Mouse (Mus musculus) forebrain, embryonic 16.5 days (tissue): ENCODE results near the gene Trmu. TPM values are rescaled to one million over a fixed set of nuclear protein-coding genes. Genes with fewer than 3 reads are reported as not detected.

Source experiments
- ATAC-seq: fragments of 200-750 bp; cut with Nextera tagmentation; 2 replicates; pipeline ENCODE4 v1.8.0; 2017; ENCODE audit warnings: mild to moderate bottlenecking, moderate library complexity
- H3K27ac ChIP-seq: fragments of 300-500 bp; sonication (generic); 2 replicates; pipeline ENCODE4 v1.5.1; 2014; ENCODE audit warnings: low read length, control low read depth
- H3K27me3 ChIP-seq: fragments of 300-500 bp; sonication (generic); replicated peaks from 2 replicates; pipeline ENCODE4 v1.6.1; 2014; ENCODE audit warnings: low read length; ENCODE audit not compliant: control insufficient read depth, insufficient read depth
- H3K36me3 ChIP-seq: fragments of 300-500 bp; sonication (generic); 2 replicates; pipeline ENCODE4 v1.6.1; 2014; ENCODE audit not compliant: control insufficient read depth, insufficient read depth
- H3K4me1 ChIP-seq: fragments of 300-500 bp; sonication (generic); replicated peaks from 2 replicates; pipeline ENCODE4 v1.6.1; 2014; ENCODE audit warnings: low read length; ENCODE audit not compliant: control insufficient read depth, insufficient read depth
- H3K4me2 ChIP-seq: fragments of 300-500 bp; sonication (generic); 2 replicates; pipeline ENCODE4 v1.6.1; 2014; ENCODE audit warnings: mild to moderate bottlenecking, low read length, control low read depth
- H3K4me3 ChIP-seq: fragments of 300-500 bp; sonication (generic); replicated peaks from 2 replicates; pipeline ENCODE4 v1.5.1; 2014; ENCODE audit warnings: mild to moderate bottlenecking, low read length, control low read depth
- H3K9ac ChIP-seq: fragments of 300-500 bp; sonication (generic); replicated peaks from 2 replicates; pipeline ENCODE4 v1.6.1; 2014; ENCODE audit warnings: low read depth, low read length, control low read depth
- H3K9me3 ChIP-seq: fragments of 300-500 bp; sonication (generic); 2 replicates; pipeline ENCODE4 v1.6.1; 2016; ENCODE audit warnings: low read length; ENCODE audit not compliant: control insufficient read depth
- WGBS: fragments of 180-500 bp; shearing (Covaris S2); extraction: QIAGEN DNeasy Blood & Tissue Kit; methylation state at CpG from one replicate; pipeline ENCODE4 v1.1.7; 2014; 5-methylcytosine and 5-hydroxymethylcytosine counted together
- polyA plus RNA-seq: library from polyadenylated mRNA; unstranded; fragments of >200 nt; fragmentation: Nextera tagmentation; extraction: Ambion mirVana; gene quantifications from 2 replicates; pipeline ENCODE4 v1.2.1, GENCODE M21; 2015

Gene Trmu
- polyA plus RNA-seq, result 51.2 and 59.1 TPM in 2 replicates

- Histone ChIP-seq H3K4me3 (peak within 1 kb of the TSS; percentile 94), H3K4me2 (peak within 1 kb of the TSS; percentile 99), H3K27me3 (no peaks in the 10 kb centered on the region), H3K9ac (peak within 1 kb of the TSS; percentile 93), H3K27ac (peak within 1 kb of the TSS; percentile 82), H3K36me3 (0 out of 2 replicates have a peak, but pooled peaks cover 2% of the 10 kb centered on the region), H3K4me1 (peaks cover 18% of the 10 kb centered on the region), H3K9me3 (no peaks in the 10 kb centered on the region)
- WGBS, result under 1% methylated on average over 48 of the region's 50 CpGs
- peak; percentile 98 for ATAC-seq
Observed at GRCm38 (mm10) chr15:85878848-85879497, at the start of gene Trmu. Gene Trmu, plus strand, starts transcription at chr15:85879312.

- no peaks in the 10 kb centered on the region for H3K36me3 ChIP-seq
- no peaks in the 10 kb centered on the region for H3K9me3 ChIP-seq
- ATAC-seq, result no peak
- peaks cover 10% of the 10 kb centered on the region; the same call in 1 of the 2 replicates for H3K4me1 ChIP-seq
- no peak overlapping the region for H3K27ac ChIP-seq
- 75% methylated on average over 5 of the region's 5 CpGs for WGBS
- no peaks in the 10 kb centered on the region for H3K27me3 ChIP-seq
- no peak overlapping the region for H3K4me3 ChIP-seq
- no peak overlapping the region for H3K9ac ChIP-seq
- no peak overlapping the region for H3K4me2 ChIP-seq
Observed at GRCm38 (mm10) chr15:85829470-85829869, 49.6 kb upstream of the Trmu start.

- peak; percentile 95 for ATAC-seq
Observed at GRCm38 (mm10) chr15:85831954-85832590, 47.0 kb upstream of the Trmu start, which contains the start of gene Ttc38. Gene Ttc38, plus strand, starts transcription at chr15:85832306.

GRCm38 (mm10) chr15:85832599-85832998 is 46.5 kb upstream of the Trmu start:
- peak overlapping the region; percentile 72 for H3K4me2 ChIP-seq
- no peaks in the 10 kb centered on the region for H3K27me3 ChIP-seq
- H3K9me3 ChIP-seq, result no peaks in the 10 kb centered on the region
- H3K9ac ChIP-seq, result peak overlapping the region; percentile 67
- no peak overlapping the region for H3K27ac ChIP-seq
- H3K4me3 ChIP-seq, result peak overlapping the region; percentile 57
- ATAC-seq, result no peak
- peaks cover 10% of the 10 kb centered on the region; the same call in 1 of the 2 replicates for H3K4me1 ChIP-seq
- 54% methylated on average over 8 of the region's 8 CpGs for WGBS
- no peaks in the 10 kb centered on the region for H3K36me3 ChIP-seq

More at GRCm38 (mm10) chr15:85831954-85832590, 47.0 kb upstream of the Trmu start, which contains the start of gene Ttc38:
- H3K4me1 ChIP-seq, result peaks cover 10% of the 10 kb centered on the region; the same call in 1 of the 2 replicates
- no peaks in the 10 kb centered on the region for H3K9me3 ChIP-seq
- H3K9ac ChIP-seq, result peak within 1 kb of the TSS; percentile 67
- no peak within 1 kb of the TSS for H3K27ac ChIP-seq
- H3K4me3 ChIP-seq, result peak within 1 kb of the TSS; percentile 57
- peak within 1 kb of the TSS; percentile 72 for H3K4me2 ChIP-seq
- WGBS, result under 1% methylated on average over 27 of the region's 27 CpGs
- H3K36me3 ChIP-seq, result no peaks in the 10 kb centered on the region
- H3K27me3 ChIP-seq, result no peaks in the 10 kb centered on the region

GRCm38 (mm10) chr15:85835335-85835734 is 43.8 kb upstream of the Trmu start:
- Histone ChIP-seq H3K4me3 (no peak overlapping the region), H3K9ac (no peak overlapping the region), H3K4me2 (no peak overlapping the region), H3K27ac (no peak overlapping the region), H3K9me3 (no peaks in the 10 kb centered on the region), H3K36me3 (no peaks in the 10 kb centered on the region), H3K4me1 (peaks cover 10% of the 10 kb centered on the region; the same call in 1 of the 2 replicates), H3K27me3 (no peaks in the 10 kb centered on the region)
- ATAC-seq, result no peak
- WGBS, result 68% methylated on average over 3 of the region's 3 CpGs

GRCm38 (mm10) chr15:85836887-85837286 is 42.2 kb upstream of the Trmu start:
- WGBS, result 91% methylated on average over 5 of the region's 5 CpGs
- no peak for ATAC-seq
- H3K27ac ChIP-seq, result no peak overlapping the region
- H3K4me1 ChIP-seq, result peaks cover 6% of the 10 kb centered on the region; the same call in 1 of the 2 replicates
- no peaks in the 10 kb centered on the region for H3K36me3 ChIP-seq
- no peak overlapping the region for H3K4me3 ChIP-seq
- no peak overlapping the region for H3K9ac ChIP-seq
- H3K9me3 ChIP-seq, result no peaks in the 10 kb centered on the region
- H3K27me3 ChIP-seq, result no peaks in the 10 kb centered on the region
- H3K4me2 ChIP-seq, result no peak overlapping the region

- Histone ChIP-seq H3K4me2 (no peak overlapping the region), H3K36me3 (no peaks in the 10 kb centered on the region), H3K27ac (no peak overlapping the region), H3K9ac (no peak overlapping the region), H3K4me1 (no peaks in the 10 kb centered on the region), H3K4me3 (no peak overlapping the region), H3K27me3 (no peaks in the 10 kb centered on the region), H3K9me3 (no peaks in the 10 kb centered on the region)
- WGBS, result 40% methylated on average over 6 of the region's 6 CpGs
- ATAC-seq, result no peak
Observed at GRCm38 (mm10) chr15:85840983-85841382, 38.1 kb upstream of the Trmu start.

- no peaks in the 10 kb centered on the region for H3K9me3 ChIP-seq
- ATAC-seq, result no peak
- WGBS, result 82% methylated on average over 5 of the region's 5 CpGs
- H3K4me2 ChIP-seq, result no peak overlapping the region
- no peaks in the 10 kb centered on the region for H3K4me1 ChIP-seq
- H3K27me3 ChIP-seq, result no peaks in the 10 kb centered on the region
- H3K27ac ChIP-seq, result no peak overlapping the region
- no peak overlapping the region for H3K4me3 ChIP-seq
- H3K36me3 ChIP-seq, result no peaks in the 10 kb centered on the region
- no peak overlapping the region for H3K9ac ChIP-seq
Observed at GRCm38 (mm10) chr15:85841796-85842360, 37.2 kb upstream of the Trmu start.

GRCm38 (mm10) chr15:85845071-85845470 is 34.0 kb upstream of the Trmu start:
- Histone ChIP-seq H3K36me3 (no peaks in the 10 kb centered on the region), H3K4me2 (no peak overlapping the region), H3K9ac (no peak overlapping the region), H3K4me1 (no peaks in the 10 kb centered on the region), H3K27ac (no peak overlapping the region), H3K27me3 (no peaks in the 10 kb centered on the region), H3K4me3 (no peak overlapping the region), H3K9me3 (no peaks in the 10 kb centered on the region)
- ATAC-seq, result no peak
